Mouse (Mus musculus) spleen, adult 2 months (tissue): Measurements from ENCODE around the gene Krt20.

ENCODE experiments used
- CTCF ChIP-seq: fragments of 200-500 bp; IDR thresholded peaks from 2 replicates; pipeline ENCODE4 v1.5.1; 2011; ENCODE audit warnings: mild to moderate bottlenecking, inconsistent platforms; ENCODE audit not compliant: insufficient read depth, insufficient read length, insufficient replicate concordance; ENCODE audit errors: extremely low read depth
- POLR2A ChIP-seq: fragments of 200-500 bp; IDR thresholded peaks from 2 replicates; pipeline ENCODE4 v1.6.1; 2011; ENCODE audit warnings: low read depth, low read length, inconsistent platforms

DNA sequence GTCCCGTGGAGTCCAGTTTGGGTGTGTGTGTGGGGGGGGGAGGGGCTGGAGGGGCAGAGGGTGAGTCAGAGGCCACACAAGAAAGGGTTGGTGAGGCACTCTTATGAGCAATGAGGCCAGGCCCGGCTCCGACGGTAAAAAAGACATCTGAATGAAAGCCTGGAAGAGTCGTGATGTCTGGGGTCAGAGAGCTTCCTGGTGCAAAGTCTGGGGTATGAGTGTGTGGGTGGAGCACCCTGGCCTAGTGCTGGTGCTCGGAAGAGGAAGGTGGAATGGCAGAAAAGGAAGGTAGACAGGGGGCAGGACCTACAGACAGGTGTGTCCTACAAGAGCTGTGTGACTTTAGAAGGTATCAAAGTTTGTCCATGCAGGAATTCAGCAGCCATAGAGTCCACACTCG lies 20.9 kb upstream of the Krt20 start:
- TF ChIP-seq POLR2A (no peak), CTCF (no peak)
